Mouse (Mus musculus): ENCODE measurements around the gene Sbpl. TPM values are rescaled to one million over a fixed set of nuclear protein-coding genes. Genes with fewer than 3 reads are reported as not detected.

Sbpl gene
- not detected for polyA plus RNA-seq (2017; shearing (Covaris generic))

DNA sequence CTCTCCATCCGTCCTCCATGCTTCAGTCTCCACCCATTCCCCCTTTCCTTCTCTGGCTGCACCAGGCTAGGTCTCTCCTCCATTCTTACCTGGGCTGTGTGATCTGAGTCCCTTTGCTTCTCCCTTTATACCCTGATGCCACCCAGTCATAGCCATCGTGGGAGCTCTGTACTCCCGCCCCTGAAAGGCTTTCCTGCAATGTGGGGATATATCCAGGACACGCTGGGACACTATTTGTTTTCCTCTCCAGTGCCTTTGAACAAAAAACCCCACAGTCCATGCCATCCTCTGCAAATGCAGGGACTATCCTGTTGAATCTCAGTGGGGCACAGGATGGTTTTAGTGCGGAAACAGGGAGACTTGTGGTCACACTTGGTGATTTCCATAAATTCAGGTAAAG, at the start of gene Sbpl:
TSS of gene Sbpl (minus strand) at position 101 of the 400 bp plus-strand sequence.
- no peak for ATAC-seq

DNA sequence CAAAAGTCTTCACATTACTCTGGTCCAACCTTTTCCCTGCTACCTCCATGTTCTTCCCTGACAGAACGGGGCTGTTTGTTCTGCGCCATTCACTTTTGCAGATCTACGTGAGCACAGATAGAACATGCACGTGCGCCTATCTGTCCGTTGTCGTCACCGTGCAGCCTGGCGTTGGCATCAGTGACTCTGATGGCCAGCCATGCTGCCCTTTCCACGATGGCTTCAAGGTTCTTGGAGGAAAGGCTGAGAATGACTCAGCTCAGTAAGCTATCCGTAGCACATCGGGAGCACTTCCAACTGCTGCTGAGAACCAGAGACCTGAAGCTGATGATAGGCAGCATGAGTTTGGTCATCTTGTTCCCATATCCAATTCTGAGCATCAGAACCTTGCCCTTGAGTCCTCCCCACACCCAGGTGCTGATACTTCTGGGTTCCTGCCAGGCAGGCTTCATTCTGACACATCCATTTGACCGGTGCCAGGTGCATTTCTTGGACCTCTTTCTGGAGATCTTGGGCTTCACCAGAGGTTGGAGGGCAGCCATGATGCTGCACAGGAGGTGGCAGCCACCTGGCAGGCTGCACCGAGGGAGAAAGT, 49.1 kb upstream of the Sbpl start:
- no peak for ATAC-seq

DNA sequence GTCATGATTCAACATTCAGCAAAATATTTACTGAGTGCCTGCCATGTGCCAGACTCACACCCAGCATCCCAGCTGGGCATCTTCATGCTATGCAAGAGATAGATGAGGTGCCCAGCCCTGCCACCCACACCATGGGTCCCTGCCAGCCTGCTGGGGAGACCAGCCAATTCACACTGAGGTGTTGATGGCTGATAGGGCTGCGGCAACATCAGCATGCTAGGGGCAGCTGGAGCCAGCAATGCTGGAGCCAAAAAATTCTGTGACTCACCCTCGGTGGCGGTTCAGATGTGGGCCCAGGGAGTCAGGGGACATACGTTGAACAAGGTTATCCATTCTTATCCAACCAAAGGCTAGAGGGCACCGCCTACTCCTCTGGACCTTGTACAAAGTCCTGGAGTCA, 45.3 kb upstream of the Sbpl start:
- ATAC-seq: no peak

DNA sequence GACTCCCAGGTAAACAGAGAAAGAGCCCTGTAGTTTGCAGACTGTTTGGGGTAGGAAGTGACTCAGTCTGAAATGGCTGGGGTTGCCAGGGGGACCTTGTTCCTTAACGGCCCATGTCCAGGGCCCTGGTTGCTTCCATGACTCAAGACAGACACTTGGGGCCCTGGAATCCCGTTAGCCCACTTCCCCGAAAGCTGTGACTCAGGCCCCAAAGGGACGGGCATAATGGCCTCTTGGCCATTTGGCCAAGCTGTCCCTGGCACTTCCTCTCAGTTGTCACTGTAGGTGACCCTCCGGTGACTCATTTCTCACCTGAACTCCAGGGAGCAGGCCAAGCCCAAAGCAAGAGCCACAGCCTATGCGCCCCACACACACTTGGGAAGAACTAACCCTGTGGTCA, 43.3 kb upstream of the Sbpl start:
- ATAC-seq: no peak

DNA sequence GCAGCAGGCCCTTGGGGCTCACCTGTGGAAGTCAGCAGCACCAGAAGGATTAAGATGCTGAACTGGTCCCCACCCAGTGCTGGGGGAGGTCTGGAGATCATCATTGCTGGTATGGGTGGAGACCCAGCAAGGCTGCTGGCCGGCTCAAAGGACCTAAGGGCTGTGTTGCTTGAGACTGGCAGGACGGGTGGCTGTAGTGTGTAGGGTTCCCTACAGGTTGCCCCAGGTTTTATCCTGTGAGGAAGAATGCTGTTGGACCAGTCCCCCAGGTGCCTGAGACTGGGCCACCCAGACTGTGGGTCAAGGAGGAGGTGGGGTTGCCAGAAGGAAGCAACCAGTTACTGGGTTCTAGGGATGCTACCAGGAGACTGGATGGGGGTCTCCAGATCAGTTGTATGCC, 42.8 kb upstream of the Sbpl start, which contains the start of gene Prss22:
TSS of gene Prss22 (minus strand) at position 200 of the 400 bp plus-strand sequence.
- no peak for ATAC-seq

DNA sequence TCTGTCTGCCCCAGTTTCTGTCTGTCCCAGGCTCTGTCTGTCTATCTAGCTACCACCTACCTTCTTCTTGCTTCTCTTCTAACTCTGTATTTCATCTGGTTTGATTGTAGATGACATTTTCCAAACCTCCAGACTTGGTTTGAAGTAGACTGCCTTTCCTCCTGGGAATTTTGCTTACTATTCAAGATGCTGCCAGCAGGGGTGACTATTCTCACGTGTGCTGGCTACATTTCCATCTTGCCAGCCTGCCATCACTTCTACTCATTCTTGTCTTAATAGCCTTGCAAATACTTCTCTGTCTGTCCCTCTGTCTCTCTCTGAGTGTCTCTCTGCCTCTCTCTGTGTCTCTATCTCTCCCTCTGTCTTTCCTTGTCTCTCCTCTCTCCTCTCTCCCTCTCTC, 40.3 kb upstream of the Sbpl start:
- no peak for ATAC-seq

DNA sequence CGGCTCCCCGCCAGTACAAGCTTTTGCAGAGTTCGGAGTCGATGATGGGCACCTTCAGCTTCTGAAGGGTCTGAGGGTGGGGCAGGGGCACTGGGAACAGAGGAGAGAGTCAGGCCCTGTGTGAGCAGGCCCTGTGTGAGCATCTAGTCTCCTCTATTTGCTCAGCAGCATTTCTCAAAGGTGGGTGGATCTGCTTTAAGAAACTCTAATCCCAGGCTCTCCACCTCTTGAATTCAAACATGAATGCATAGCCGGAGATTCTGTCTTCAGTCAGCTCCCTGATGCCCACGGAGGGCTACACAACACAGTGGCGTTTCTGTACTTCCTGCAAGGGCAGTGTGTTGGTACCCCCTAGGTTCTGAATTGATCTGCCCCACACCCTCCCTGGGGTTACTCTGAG, 39.6 kb upstream of the Sbpl start:
- ATAC-seq: no peak

DNA sequence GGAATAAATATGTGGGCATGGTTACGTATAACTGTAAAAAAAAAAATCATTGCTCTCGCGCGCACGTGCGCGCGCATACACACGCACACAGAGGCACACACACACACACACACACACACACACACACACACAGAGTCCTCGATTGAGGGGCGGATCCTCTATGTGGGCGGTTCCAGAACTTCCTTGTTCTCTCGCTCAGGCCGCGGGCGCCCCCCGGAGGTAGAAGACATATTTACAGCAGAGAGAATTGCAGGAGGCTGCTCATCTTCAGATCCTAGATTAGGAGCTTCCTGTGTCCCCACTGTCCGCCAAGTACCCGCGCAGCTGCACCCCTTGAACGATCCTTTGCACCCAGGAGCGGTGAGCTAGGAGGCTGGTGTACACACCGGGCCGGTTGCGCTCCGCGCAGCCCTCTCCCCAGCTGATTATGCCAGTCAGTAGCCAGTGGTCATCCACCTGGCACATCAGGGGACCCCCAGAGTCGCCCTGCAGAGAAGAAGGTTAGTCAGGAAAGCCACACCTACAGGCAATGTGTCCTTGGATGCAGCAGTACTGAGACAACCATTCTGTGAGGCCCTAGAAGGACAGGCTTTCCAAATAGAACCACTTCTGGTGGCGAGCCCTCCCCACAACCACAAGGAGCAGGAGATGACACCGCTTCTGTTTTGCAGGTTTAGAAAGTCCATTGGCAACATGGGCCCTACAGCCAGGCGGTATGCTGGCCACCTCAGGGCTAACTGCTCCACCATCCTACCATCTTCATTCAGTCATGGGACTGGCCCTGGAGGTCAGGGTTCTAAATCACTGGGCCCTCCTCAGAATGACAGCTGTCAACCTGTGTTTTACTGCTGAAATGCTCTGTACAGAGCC, 38.7 kb upstream of the Sbpl start:
- peak; percentile 92 for ATAC-seq

DNA sequence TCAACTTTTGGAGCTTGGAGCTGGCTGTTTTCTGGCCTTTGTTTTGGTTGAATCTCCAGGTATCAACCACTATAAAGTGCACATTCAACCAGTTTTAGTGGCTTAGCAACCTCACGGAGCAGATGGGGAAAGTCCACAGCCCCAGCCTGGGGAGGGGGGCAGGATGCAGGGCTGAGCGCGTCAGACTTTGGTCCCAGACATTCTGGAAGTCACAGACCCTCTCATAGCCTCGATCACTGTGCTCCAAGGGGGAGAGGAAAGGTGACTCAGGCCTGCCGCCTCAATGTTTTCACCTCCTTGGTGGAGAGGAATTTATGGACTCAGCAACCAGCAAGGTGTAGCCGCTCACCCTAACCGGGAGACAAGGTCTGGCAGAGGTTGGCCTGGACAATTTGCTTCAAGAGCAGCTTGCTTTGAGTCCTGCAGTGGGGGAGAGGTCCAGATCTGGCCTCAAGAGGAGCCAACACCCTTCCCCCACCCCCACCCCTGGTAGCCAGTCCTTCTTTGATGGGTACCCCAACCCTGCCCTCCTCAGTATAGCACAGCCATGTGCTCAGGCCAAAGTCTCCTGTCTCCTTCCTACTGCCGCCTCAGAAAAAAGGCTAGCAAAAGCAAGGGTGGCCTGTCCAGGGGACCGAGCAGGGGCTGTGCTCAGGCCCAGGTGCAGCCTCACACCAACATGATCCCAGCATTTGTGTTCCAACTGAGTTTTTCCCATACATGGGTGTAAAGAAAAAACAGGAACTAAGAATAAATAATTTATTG, 37.9 kb upstream of the Sbpl start:
- ATAC-seq: no peak

DNA sequence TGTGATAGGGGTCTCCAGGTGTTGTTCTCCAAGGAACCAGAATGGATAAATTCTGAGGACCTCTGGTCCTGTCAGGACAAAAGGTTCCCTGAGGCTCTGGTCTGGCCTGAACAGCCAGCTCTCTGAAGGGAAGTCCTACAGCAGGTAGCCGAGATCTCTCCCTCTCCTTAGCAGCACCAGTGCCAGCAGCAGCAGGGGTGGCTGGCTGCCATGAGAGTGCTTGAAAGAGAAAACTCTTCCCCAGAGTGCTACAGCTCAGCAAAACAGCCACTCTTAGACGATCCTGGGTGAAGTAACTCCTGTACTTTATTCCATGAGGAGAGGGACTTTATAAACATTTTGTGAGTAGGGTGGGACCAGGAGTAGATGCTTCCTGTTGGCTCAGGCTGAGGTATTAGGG, 34.7 kb upstream of the Sbpl start:
- no peak for ATAC-seq

DNA sequence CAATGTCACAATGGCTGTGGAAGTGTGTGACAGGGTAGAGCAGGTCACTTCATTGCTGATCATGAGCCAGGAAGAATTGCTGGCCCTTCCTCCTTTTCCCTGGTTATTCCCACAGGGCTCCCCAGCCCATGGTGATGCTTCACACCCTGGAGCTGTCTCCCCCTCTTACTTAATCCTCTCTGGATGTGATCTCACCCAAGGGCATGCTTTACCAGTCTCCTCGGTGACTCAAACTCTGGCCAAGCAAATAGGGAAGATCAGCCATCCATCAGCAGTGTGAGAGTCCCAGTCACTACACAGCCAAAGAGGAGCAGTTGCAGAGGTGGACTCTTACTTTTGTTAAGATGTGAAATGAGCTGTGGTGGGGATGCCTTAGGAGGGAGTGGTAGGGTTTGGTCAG, 29.9 kb upstream of the Sbpl start:
- no peak for ATAC-seq

DNA sequence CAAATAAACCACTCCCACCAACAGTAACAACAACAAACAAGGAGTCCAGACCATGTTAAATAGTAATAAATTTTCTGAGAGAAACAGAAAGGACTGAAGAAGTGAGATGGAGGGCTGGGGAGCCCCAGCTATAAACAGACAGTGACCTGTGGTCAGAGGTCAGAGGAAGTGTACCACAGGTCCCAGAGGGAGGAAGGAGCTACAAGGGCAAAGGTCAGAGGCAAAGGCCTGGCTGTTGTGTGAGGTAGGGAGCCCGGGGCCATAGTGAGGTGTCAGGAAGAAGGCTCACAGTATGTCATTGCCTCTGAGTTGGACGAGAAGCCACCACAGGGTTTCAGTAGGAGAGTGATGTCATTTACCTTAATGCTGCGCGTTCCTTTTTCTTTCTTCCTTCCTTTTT, 27.8 kb upstream of the Sbpl start:
- ATAC-seq: no peak

DNA sequence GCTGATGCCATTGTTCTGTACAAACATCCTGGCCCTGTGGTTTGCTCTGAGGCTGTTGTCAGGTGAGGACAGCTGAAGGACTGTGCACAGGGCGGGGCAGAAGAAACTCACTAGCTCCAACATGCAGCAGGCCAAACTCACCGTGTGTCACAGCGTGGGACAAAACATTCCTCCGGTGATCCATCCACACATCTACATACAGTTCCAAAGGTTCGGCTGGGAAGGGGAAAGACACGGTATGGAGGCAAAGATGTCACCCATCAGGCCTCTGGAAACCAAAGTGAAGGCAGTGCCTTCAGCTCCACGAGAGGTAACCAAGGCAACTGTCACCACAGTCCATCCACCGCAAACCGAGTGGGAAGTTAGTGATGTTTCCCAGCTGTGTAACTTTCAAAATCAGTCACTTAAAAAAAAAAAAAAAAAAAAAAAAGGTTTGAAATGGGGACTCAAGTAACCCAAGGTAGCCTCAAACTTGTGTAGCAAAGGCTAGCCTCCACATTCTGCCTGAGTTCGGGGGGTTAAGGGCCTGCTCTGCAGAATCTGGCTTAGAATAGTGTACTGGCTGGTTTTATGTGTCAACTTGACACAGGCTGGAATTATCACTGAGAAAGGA, 25.3 kb upstream of the Sbpl start, which contains the start of gene Prss30:
TSS of gene Prss30 (minus strand) at position 270 of the 613 bp plus-strand sequence.
- peak; percentile 45 for ATAC-seq

DNA sequence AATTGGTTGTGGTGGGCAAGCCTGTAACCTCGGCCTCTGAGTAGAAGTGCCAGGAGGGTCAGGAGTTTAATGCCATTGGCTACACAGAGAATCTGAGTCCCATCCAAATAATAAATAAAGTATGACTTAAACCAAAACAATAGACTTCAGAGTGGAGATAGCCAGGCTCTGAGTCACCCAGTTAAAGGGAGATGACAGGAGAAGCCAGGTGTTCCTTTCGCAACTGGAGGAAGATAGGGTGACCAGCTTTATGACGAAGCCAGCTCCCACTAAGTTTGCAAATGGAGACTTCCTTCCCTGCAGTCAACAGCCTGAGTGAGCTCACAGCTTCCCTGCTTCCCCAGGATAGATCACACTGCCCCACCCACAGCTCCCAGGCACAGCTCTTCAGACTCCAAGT, 24.4 kb upstream of the Sbpl start:
- no peak for ATAC-seq

DNA sequence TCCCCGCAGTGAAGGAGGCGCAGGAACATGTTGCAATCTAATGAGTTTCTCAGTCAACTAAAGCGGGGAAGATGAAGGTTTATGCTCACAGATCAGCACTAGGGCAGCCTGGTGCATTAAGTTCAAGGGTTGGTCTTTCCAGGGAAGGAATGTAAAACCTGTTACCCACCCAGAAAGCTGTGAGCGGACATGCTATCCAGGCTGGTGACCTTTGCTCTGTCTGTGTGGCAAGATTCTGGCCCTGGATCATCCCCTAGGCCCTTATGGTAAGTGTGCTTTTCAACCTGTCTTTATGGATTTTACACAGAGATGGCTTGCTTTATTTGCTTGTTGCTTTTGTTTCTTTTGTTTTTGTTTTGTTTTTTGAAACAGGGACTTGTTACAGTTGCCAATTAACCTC, 21.6 kb upstream of the Sbpl start:
- no peak for ATAC-seq

DNA sequence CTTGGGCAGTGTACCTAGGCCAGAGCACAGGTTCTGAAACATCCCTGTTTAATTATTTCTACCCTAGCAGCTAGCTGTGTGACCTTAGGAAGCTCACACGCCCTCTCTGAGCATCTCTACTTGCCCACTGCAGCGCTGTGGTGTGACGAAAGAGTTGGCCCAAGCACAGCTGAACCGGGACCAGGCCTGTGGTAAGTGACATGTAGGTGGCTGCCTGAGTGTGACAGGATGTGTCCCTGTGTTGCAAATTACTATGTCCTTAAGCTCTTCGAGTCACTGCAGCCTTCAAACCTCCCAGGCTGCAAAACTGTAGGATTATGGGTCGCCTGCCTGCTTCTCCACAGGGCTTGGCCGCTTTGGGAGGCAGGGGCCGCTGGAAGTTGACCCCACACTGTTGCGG, 16.2 kb upstream of the Sbpl start:
- ATAC-seq: no peak

DNA sequence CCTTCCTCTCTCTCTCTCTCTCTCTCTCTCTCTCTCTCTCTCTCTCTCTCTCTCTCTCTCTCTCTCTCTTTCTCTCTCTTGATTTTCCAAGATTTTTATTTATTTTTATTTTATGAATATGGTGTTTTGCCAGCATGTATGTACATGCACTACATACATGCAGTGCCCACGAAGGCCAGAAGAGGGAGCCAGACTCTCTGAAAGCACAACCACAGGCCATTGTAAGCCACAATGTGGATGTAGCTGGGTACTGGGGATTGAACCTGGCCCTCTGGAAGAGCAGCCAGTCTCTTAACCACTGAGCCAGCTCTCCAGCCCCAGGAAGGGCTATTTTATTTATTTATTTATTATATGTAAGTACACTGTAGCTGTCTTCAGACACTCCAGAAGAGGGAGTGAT, 14.2 kb upstream of the Sbpl start:
- peak; percentile 54 for ATAC-seq

DNA sequence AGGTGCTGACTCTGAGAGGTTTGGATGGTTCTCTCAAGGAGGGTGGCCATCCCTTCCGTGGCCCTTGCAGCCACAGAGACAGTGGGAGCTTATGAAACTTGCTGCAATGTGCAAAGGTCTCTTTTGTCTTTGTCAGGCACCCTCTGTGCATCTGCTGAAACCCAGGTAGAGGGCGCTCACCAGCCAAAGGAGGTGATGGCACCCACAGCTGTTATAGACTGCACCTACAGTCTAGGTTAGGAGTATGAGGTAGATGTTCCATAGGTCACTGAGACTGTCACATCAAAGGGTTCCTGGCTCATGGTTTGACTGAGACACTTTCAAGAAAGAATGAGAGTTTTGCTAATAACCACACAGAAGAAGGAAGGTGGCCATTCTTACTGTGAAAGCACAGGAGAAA, 13.7 kb upstream of the Sbpl start:
- ATAC-seq: no peak

DNA sequence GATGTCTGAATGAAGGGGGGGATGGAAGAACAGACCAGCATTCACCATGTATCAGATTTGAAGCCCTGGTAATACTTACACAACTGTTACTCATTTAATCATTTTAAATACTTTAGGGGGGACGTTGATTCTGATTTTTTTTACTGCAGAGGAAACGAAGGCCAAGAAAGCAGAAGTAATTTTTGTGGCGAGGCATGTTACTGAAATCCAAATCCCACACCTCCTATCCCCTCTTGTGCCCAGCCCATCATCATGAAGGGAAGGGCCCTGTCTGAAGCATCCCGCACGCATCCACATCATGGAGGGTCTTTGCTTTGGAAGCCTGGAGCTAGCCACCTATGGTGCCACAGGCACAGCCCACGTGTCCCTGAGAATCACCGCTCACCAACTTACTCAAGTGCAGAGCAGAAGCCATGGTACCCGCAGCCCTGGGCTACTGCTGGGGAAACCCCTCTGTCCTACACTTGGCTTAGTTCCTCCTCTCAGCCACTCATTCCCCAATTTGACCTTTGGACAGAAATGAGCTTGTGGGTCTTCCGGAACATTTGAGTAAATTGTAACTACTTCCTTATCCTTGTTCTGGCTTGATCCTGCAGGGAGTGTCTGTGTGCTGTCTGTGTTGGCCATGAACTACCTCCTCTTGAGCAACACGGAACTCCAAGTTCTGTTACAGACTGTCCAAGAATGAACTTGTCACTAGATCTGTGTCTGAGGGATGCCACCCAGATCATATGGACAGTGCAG, 11.8 kb upstream of the Sbpl start:
- no peak for ATAC-seq

DNA sequence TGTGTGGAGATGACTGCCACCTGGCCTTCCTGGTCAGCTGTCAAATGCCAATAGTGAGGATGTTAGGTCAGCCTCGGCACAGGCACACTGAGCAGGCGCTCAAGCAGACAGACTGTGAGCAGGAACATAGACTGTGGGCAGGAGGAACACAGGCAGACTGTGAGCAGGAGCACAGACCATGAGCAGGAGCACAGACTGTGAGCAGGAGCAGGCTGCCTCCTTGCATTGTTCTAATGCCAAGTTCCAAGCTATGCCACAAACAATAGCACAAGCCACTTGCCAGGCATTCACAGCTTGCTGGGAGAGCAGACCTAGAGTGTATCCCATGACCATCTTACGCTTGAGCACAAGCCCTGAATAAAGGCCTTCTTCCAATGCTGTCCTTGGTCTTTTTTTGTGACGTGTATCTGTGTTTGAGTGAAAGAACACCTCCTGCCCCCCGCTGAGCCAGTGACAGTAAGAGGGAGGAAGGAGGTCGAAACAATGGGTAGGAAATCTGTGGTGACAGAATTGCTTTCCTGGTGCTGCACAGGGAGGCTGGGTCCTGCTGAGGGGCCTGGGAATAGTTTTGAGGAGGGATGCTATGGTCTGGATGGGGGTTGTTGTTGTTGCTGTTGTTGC, 10.8 kb upstream of the Sbpl start:
- ATAC-seq: no peak

DNA sequence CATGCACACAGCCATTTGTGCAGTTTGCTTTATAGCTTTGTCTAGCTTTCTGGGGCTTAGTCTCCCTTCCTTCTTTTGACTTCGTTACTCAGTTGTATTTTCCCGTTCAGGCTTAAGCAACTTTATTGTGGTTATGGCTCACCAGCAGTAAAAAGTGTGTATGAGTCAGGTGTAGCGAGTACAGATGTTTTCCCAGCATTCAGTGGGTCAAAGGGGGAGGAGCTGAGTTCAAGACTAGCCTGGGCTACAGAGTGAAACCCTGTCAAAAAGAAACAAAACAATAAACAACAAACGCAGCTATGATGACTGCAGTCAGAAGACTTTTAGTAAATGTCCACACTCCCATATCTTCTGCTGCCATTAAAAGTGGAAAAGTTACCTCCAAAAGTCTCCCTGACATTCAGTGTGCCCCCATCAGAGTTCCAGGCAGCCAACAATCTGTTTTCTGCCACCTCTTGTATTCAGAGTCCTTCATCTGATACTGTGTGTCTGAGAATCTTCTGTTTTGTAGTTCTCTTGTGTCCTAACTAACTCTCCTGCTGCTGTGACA, 6.6 kb upstream of the Sbpl start:
- no peak for ATAC-seq
